Mouse (Mus musculus): ENCODE data around the gene Tat. TPM values are rescaled to one million over a fixed set of nuclear protein-coding genes. Genes with fewer than 3 reads are reported as not detected.

Tat gene
- polyA plus RNA-seq, 1 experiment: 0.34 TPM

Other genes starting within 250 kb of the Tat start
- gene Ap1g1, start 211.9 kb upstream of the Tat start, polyA plus RNA-seq (2012; rRNA removed): 44.1 and 44.8 TPM in 2 replicates
- gene Phlpp2, start 121.9 kb upstream of the Tat start, polyA plus RNA-seq (2012; rRNA removed): 6.5 and 7.4 TPM in 2 replicates
- 4.8 and 8.3 TPM in 2 replicates for gene Marveld3, start 28.2 kb upstream of the Tat start, polyA plus RNA-seq (2012; rRNA removed)
- 1.6 and 2.3 TPM in 2 replicates for gene Chst4, start 49.3 kb downstream of the Tat start, polyA plus RNA-seq (2012; rRNA removed)
- gene Zfp612, start 89.3 kb downstream of the Tat start, polyA plus RNA-seq (2012; rRNA removed): 4.0 and 4.5 TPM in 2 replicates
- gene Gm21964, start 110.8 kb downstream of the Tat start, polyA plus RNA-seq (2012; rRNA removed): not detected in 2 replicates
- gene Gm17720, start 112.3 kb downstream of the Tat start, polyA plus RNA-seq (2012; rRNA removed): not detected in 2 replicates
- 0.65 TPM in 1 of 2 replicates, not detected in the other for gene Calb2, start 177.8 kb downstream of the Tat start, polyA plus RNA-seq (2012; rRNA removed)
- 3.6 and 3.9 TPM in 2 replicates for gene Cmtr2, start 225.2 kb downstream of the Tat start, polyA plus RNA-seq (2012; rRNA removed)